Mouse (Mus musculus) G1E (cell line): ENCODE results near the gene Sp8. TPM values are rescaled to one million over a fixed set of nuclear protein-coding genes. Genes with fewer than 3 reads are reported as not detected.

Source experiments
- ATAC-seq: 2 replicates; pipeline ENCODE4 v1.8.0; 2016; ENCODE audit warnings: mild to moderate bottlenecking; ENCODE audit not compliant: insufficient number of reproducible peaks, poor library complexity, low FRiP score, severe bottlenecking; ENCODE audit errors: extremely low read depth
- DNase-seq: peaks from one replicate; pipeline ENCODE4 v3.0.0; 2012; ENCODE audit warnings: low spot score
- H3K27me3 ChIP-seq: 2 replicates; pipeline ENCODE4 v1.6.1; 2012; ENCODE audit warnings: mild to moderate bottlenecking, low read length, inconsistent platforms; ENCODE audit not compliant: insufficient read depth
- H3K36me3 ChIP-seq: replicated peaks from 2 replicates; pipeline ENCODE3; 2012; ENCODE audit warnings: mild to moderate bottlenecking, inconsistent platforms
- H3K4me1 ChIP-seq: 2 replicates; pipeline ENCODE4 v1.6.1; 2012; ENCODE audit warnings: low read depth, low read length, inconsistent platforms, mixed read lengths; ENCODE audit not compliant: insufficient read depth
- H3K4me3 ChIP-seq: 2 replicates; pipeline ENCODE4 v1.5.1; 2012; ENCODE audit warnings: low read depth, mild to moderate bottlenecking, inconsistent platforms, low read length, moderate library complexity, mixed read lengths
- H3K9me3 ChIP-seq: replicated peaks from 2 replicates; pipeline ENCODE4 v1.6.1; 2012; ENCODE audit warnings: inconsistent platforms
- CTCF ChIP-seq: IDR thresholded peaks from 2 replicates; pipeline ENCODE4 v1.5.1; 2012; ENCODE audit warnings: low read depth, low read length, inconsistent platforms, mixed read lengths
- GATA1 ChIP-seq: IDR thresholded peaks from 2 replicates; pipeline ENCODE4 v1.6.1; 2012; ENCODE audit warnings: borderline replicate concordance, low read length, inconsistent platforms, mixed read lengths
- GATA2 ChIP-seq: IDR thresholded peaks from 2 replicates; pipeline ENCODE4 v1.6.1; 2012; ENCODE audit warnings: low read depth, low read length, inconsistent platforms, borderline replicate concordance
- POLR2AphosphoS5 ChIP-seq: IDR thresholded peaks from 2 replicates; pipeline ENCODE4 v1.6.1; 2012; ENCODE audit warnings: low read depth, low read length, inconsistent platforms; ENCODE audit not compliant: insufficient replicate concordance
- TAL1 ChIP-seq: conservative IDR thresholded peaks from 2 replicates; pipeline ENCODE4 v1.6.1; 2012; ENCODE audit warnings: low read depth, low read length, inconsistent platforms, mixed read lengths
- polyA plus RNA-seq: library from polyadenylated mRNA; stranded (reverse); fragments of >175 nt; gene quantifications from 2 replicates; pipeline ENCODE4 v1.2.3, GENCODE M21; 2012
- total RNA-seq, 2 experiments: library from RNA; stranded (forward) in 1 of 2; stranded (reverse) in 1 of 2; fragments of 200-1000 nt in 1 of 2; fragments of >200 nt in 1 of 2; fragmentation: Nextera tagmentation in 1 of 2; gene quantifications; 2 replicates each; pipeline ENCODE4 v1.2.3; 2014 to 2017

Sp8 gene
- total and polyA plus RNA-seq, 3 experiments: 0.05 TPM; not detected in 2

- TF ChIP-seq GATA2 (no peak), POLR2AphosphoS5 (no peak), GATA1 (no peak), TAL1 (no peak), CTCF (no peak)
- Histone ChIP-seq H3K4me1 (no peaks in the 10 kb centered on the region), H3K4me3 (no peak overlapping the region), H3K36me3 (no peaks in the 10 kb centered on the region), H3K9me3 (0 out of 2 replicates have a peak, but pooled peaks cover 2% of the 10 kb centered on the region), H3K27me3 (peaks cover 22% of the 10 kb centered on the region)
- DNase-seq: no peak
- ATAC-seq: no peak
Observed at GRCm38 (mm10) chr12:118837361-118837760, 8.8 kb upstream of the Sp8 start.

DNA sequence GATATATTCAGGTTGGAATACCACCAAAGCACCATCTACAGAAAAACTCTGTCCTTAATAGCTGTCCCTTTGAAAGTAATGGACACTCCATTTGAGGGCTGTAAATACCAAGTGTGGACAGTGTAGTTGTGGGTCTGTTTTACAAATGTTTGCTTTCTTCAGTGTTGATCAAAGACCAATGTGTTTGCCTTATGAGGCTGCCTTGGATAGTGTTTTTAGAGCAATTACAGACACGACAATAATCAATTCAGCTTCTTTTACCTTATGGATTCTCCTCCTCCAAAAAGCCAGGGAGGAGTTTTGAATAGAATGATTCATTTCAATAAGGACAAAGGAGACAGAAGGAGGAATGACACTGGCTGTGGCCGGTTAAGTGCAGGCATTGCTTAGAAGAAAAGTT lies 7.9 kb upstream of the Sp8 start:
- ATAC-seq (no peak), DNase-seq (no peak)
- Histone ChIP-seq H3K36me3 (no peaks in the 10 kb centered on the region), H3K27me3 (peaks cover 27% of the 10 kb centered on the region), H3K4me3 (no peak overlapping the region), H3K4me1 (no peaks in the 10 kb centered on the region), H3K9me3 (0 out of 2 replicates have a peak, but pooled peaks cover 2% of the 10 kb centered on the region)
- TF ChIP-seq GATA2: no peak
- no peak for TF ChIP-seq CTCF
- TF ChIP-seq GATA1: no peak
- TF ChIP-seq POLR2AphosphoS5: no peak
- TF ChIP-seq TAL1: no peak

DNA sequence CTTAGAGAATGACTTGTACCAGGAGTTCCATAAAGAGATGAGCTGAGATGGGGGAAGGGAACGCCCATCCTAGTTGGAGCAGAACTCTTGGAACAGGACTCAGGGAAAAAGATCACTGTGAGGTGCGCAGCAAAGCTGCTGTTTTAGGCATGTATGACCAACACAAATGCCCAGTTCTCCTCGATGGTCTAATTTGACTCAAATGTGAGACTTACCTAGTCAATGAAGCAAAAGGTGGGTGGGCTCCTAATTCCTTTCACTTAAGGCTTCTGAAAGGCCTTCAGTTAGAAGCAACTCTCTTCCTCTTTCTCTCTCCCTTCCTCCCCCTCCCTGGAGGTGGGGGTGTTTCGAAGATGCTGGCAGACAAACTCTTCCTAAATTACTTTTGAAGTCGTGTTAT lies 6.7 kb upstream of the Sp8 start:
- Histone ChIP-seq H3K36me3 (no peaks in the 10 kb centered on the region), H3K27me3 (peaks cover 27% of the 10 kb centered on the region), H3K4me1 (no peaks in the 10 kb centered on the region), H3K9me3 (0 out of 2 replicates have a peak, but pooled peaks cover 2% of the 10 kb centered on the region), H3K4me3 (no peak overlapping the region)
- no peak for ATAC-seq
- no peak for DNase-seq
- no peak for TF ChIP-seq GATA2
- TF ChIP-seq GATA1: no peak
- TF ChIP-seq POLR2AphosphoS5: no peak
- TF ChIP-seq TAL1: no peak
- TF ChIP-seq CTCF: no peak

GRCm38 (mm10) chr12:118840301-118840700 lies 5.8 kb upstream of the Sp8 start:
- TF ChIP-seq GATA1: no peak
- TF ChIP-seq TAL1: no peak
- TF ChIP-seq POLR2AphosphoS5: no peak
- no peak for TF ChIP-seq CTCF
- no peak for TF ChIP-seq GATA2
- DNase-seq: no peak
- no peaks in the 10 kb centered on the region for H3K4me1 ChIP-seq
- H3K36me3 ChIP-seq: no peaks in the 10 kb centered on the region
- H3K4me3 ChIP-seq: no peak overlapping the region
- H3K27me3 ChIP-seq: peaks cover 27% of the 10 kb centered on the region
- H3K9me3 ChIP-seq: 0 out of 2 replicates have a peak, but pooled peaks cover 2% of the 10 kb centered on the region
- no peak for ATAC-seq

GRCm38 (mm10) chr12:118840861-118841260 lies 5.3 kb upstream of the Sp8 start:
- no peak for DNase-seq
- Histone ChIP-seq H3K4me1 (no peaks in the 10 kb centered on the region), H3K9me3 (0 out of 2 replicates have a peak, but pooled peaks cover 2% of the 10 kb centered on the region), H3K4me3 (no peak overlapping the region), H3K36me3 (no peaks in the 10 kb centered on the region), H3K27me3 (peaks cover 27% of the 10 kb centered on the region)
- ATAC-seq: no peak
- TF ChIP-seq TAL1: no peak
- no peak for TF ChIP-seq CTCF
- no peak for TF ChIP-seq GATA2
- no peak for TF ChIP-seq POLR2AphosphoS5
- no peak for TF ChIP-seq GATA1

GRCm38 (mm10) chr12:118841381-118841922 lies 4.7 kb upstream of the Sp8 start:
- TF ChIP-seq POLR2AphosphoS5 (no peak), GATA1 (no peak), TAL1 (no peak), GATA2 (no peak)
- Histone ChIP-seq H3K27me3 (peaks cover 24% of the 10 kb centered on the region), H3K4me1 (no peaks in the 10 kb centered on the region), H3K4me3 (no peak overlapping the region), H3K36me3 (no peaks in the 10 kb centered on the region), H3K9me3 (peaks cover 2% of the 10 kb centered on the region; the same call in 1 of the 2 replicates)
- ATAC-seq (no peak), DNase-seq (no peak)
